ENCODE assay signal across 10 mouse cellular contexts in the genomic region with DNA sequence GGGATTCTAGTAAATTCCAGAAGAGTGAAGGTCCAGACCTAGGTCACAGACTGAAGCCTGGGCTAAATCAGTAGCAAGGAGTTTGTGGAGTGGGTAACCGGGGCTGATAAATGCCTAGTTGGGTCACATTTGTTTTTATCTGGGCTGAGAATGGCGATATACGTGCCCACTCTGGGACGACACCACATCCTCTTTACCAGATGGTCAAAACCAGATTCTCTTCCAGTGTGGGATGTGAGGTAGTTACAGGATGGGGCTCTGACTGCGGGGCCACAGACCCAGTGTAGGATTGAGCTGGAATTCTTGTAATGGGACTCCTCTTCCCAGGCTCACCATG. TPM values are rescaled to one million over a fixed set of nuclear protein-coding genes. Genes with fewer than 3 reads are reported as not detected.
A peak's percentile ranks its signal among the peaks of the same experiment; 100 is the strongest.
DNase-seq lines count a peak whose midpoint lies in the region; ATAC-seq and TF ChIP-seq lines count a peak whose summit lies in the region.
"Had no signal": no experiment of that assay in that cellular context is flagged by ENCODE, and none has a peak within 500 bp of the region (broad histone marks: within the 10 kb centered on the region; RNA-seq: fewer than 3 reads in every experiment).

No protein-coding gene starts in this region.

- no peak for DNase-seq in heart, postnatal 25 days (ENCODE audit: low spot score)
- no peak for DNase-seq in lung, postnatal 0 days (ENCODE audit: low spot score)
- no peak for DNase-seq in lung, adult 18-20 months
- no peak for DNase-seq in intestine, embryonic 14.5 days (ENCODE audit: low spot score)
- DNase-seq in stomach, postnatal 0 days (ENCODE audit: low spot score) = no peak
- DNase-seq in ovary, postnatal 10 days (ENCODE audit: low spot score) = no peak
- no peak for DNase-seq in embryo, embryonic 10.5 days (ENCODE audit: low spot score)

- H3K9me3 ChIP-seq in heart, embryonic 13.5 days = no peaks in the 10 kb centered on the region
- no peaks in the 10 kb centered on the region for H3K9me3 ChIP-seq in lung, postnatal 0 days (ENCODE audit: low read length)
- H3K9me3 ChIP-seq in intestine, embryonic 14.5 days (ENCODE audit: control insufficient read depth, low read length) = no peaks in the 10 kb centered on the region
- H3K9me3 ChIP-seq in stomach, postnatal 0 days (ENCODE audit: control insufficient read depth, low read length) = no peaks in the 10 kb centered on the region

- WGBS in heart, embryonic 13.5 days = 32% methylated on average over 5 of the region's 5 CpGs
- 53% methylated on average over 5 of the region's 5 CpGs for WGBS in lung, postnatal 0 days
- 41% methylated on average over 5 of the region's 5 CpGs for WGBS in intestine, embryonic 14.5 days
- 56% methylated on average over 5 of the region's 5 CpGs for WGBS in stomach, postnatal 0 days

- H3K4me2 ChIP-seq in heart, embryonic 13.5 days = peak overlapping the region; percentile 65
- H3K4me2 ChIP-seq in lung, postnatal 0 days (replicated peaks; ENCODE audit: low read depth, low read length) = peak overlapping the region; percentile 44
- peak overlapping the region; percentile 31 for H3K4me2 ChIP-seq in intestine, embryonic 14.5 days (ENCODE audit: low read length)
- peak overlapping the region; percentile 49 for H3K4me2 ChIP-seq in stomach, postnatal 0 days (replicated peaks; ENCODE audit: low read depth)

- peak overlapping the region; percentile 67 for H3K9ac ChIP-seq in heart, embryonic 13.5 days
- H3K9ac ChIP-seq in lung, postnatal 0 days (replicated peaks; ENCODE audit: low read depth) = no peak overlapping the region
- no peak overlapping the region for H3K9ac ChIP-seq in intestine, embryonic 14.5 days (ENCODE audit: low read length)
- H3K9ac ChIP-seq in stomach, postnatal 0 days (ENCODE audit: low read length) = peak overlapping the region; percentile 55

- intact Hi-C loops in heart, postnatal 25 days (cut with DNase I) = no loop called here

- peak overlapping the region; percentile 51 for H3K27ac ChIP-seq in heart, embryonic 13.5 days (replicated peaks)
- no peak overlapping the region for H3K27ac ChIP-seq in lung, postnatal 0 days (ENCODE audit: low read length)
- 0 out of 2 replicates have a peak overlapping the region, but pooled peaks have one; percentile 65 for H3K27ac ChIP-seq in intestine, embryonic 14.5 days (ENCODE audit: low read depth)
- H3K27ac ChIP-seq in stomach, postnatal 0 days (replicated peaks) = peak overlapping the region; percentile 90
- H3K27ac ChIP-seq: layer of hippocampus, adult 2 months had no signal

- H3K36me3 ChIP-seq in heart, embryonic 13.5 days = no peaks in the 10 kb centered on the region
- no peaks in the 10 kb centered on the region for H3K36me3 ChIP-seq in lung, postnatal 0 days (ENCODE audit: insufficient read depth, low read length)
- H3K36me3 ChIP-seq in intestine, embryonic 14.5 days (ENCODE audit: control insufficient read depth, insufficient read depth, low read length) = no peaks in the 10 kb centered on the region
- no peaks in the 10 kb centered on the region for H3K36me3 ChIP-seq in stomach, postnatal 0 days (ENCODE audit: control insufficient read depth, insufficient read depth, low read length)

- peaks cover 39% of the 10 kb centered on the region; the same call in 1 of the 2 replicates for H3K27me3 ChIP-seq in heart, embryonic 13.5 days (replicated peaks)
- no peaks in the 10 kb centered on the region for H3K27me3 ChIP-seq in lung, postnatal 0 days (replicated peaks; ENCODE audit: insufficient read depth, low read length)
- no peaks in the 10 kb centered on the region for H3K27me3 ChIP-seq in intestine, embryonic 14.5 days (replicated peaks; ENCODE audit: control insufficient read depth, insufficient read depth, low read length)
- no peaks in the 10 kb centered on the region for H3K27me3 ChIP-seq in stomach, postnatal 0 days (ENCODE audit: control insufficient read depth, insufficient read depth, low read length)

- no peak for TF ChIP-seq EP300 in lung, postnatal 0 days (IDR thresholded peaks at IDR 0.05)
- no peak for TF ChIP-seq EP300 in stomach, postnatal 0 days (optimal IDR thresholded peaks at IDR 0.05)

- peak overlapping the region; percentile 39 for H3K4me3 ChIP-seq in heart, embryonic 13.5 days
- no peak overlapping the region for H3K4me3 ChIP-seq in lung, postnatal 0 days (ENCODE audit: low read depth, low read length)
- no peak overlapping the region for H3K4me3 ChIP-seq in intestine, embryonic 14.5 days (ENCODE audit: low read depth, low read length)
- H3K4me3 ChIP-seq in stomach, postnatal 0 days (ENCODE audit: low read depth, low read length) = peak overlapping the region; percentile 19; the same call in 1 of the 2 replicates
- H3K4me3 ChIP-seq: layer of hippocampus, adult 2 months had no signal

- H3K4me1 ChIP-seq in heart, embryonic 13.5 days = peaks cover 32% of the 10 kb centered on the region
- H3K4me1 ChIP-seq in lung, postnatal 0 days (ENCODE audit: insufficient read depth, low read depth, low read length) = 0 out of 2 replicates have a peak, but pooled peaks cover 4% of the 10 kb centered on the region
- peaks cover 13% of the 10 kb centered on the region for H3K4me1 ChIP-seq in intestine, embryonic 14.5 days (replicated peaks; ENCODE audit: control insufficient read depth, insufficient read depth, low read length)
- 0 out of 2 replicates have a peak, but pooled peaks cover 2% of the 10 kb centered on the region for H3K4me1 ChIP-seq in stomach, postnatal 0 days (replicated peaks; ENCODE audit: control insufficient read depth, insufficient read depth)

- TF ChIP-seq CTCF in lung, postnatal 0 days (IDR thresholded peaks at IDR 0.05) = no peak
- TF ChIP-seq CTCF in stomach, postnatal 0 days (IDR thresholded peaks at IDR 0.05; ENCODE audit: low read depth) = no peak

- no peak for ATAC-seq in heart, embryonic 13.5 days (ENCODE audit: extremely low read depth, insufficient number of reproducible peaks, low FRiP score, low TSS enrichment)
- ATAC-seq in lung, postnatal 0 days = no peak
- ATAC-seq in intestine, embryonic 14.5 days (replicated peaks; ENCODE audit: low FRiP score, low TSS enrichment, low read depth) = no peak
- peak; percentile 11; the same call in 1 of the 2 replicates for ATAC-seq in stomach, postnatal 0 days (ENCODE audit: low FRiP score, low TSS enrichment)

RNA-seq across cellular contexts. Expression of a gene that starts 0.4 kb away (rescaled TPM):
- 0.76 and 1.0 TPM in 2 replicates for polyA plus RNA-seq in heart, embryonic 13.5 days (2015; fragmentation: Nextera tagmentation; extraction: Ambion mirVana)
- total RNA-seq in heart, postnatal 25 days (2021) = 100 to 1,000 TPM; 301 to 325 TPM
- polyA plus RNA-seq in lung, postnatal 0 days (2015; fragmentation: Nextera tagmentation; extraction: Ambion mirVana) = 0.14 and 0.19 TPM in 2 replicates
- polyA plus RNA-seq in intestine, embryonic 14.5 days (2014; fragmentation: Nextera tagmentation; extraction: Ambion mirVana) = 0.16 TPM in 1 of 2 replicates, not detected in the other
- 0.38 and 0.52 TPM in 2 replicates for polyA plus RNA-seq in stomach, postnatal 0 days (2015; fragmentation: Nextera tagmentation; extraction: Ambion mirVana)
- polyA plus RNA-seq: liver, embryonic 11.5 days had no signal

RNA-seq across cellular contexts. Expression of a gene that starts 10.5 kb away (rescaled TPM):
- polyA plus RNA-seq in heart, embryonic 13.5 days (2015; fragmentation: Nextera tagmentation; extraction: Ambion mirVana) = 39.1 and 42.6 TPM in 2 replicates
- total RNA-seq in heart, postnatal 25 days (2021) = 10 to 100 TPM; 10.3 to 10.9 TPM
- polyA plus RNA-seq in lung, postnatal 0 days (2015; fragmentation: Nextera tagmentation; extraction: Ambion mirVana) = 33.7 and 35.3 TPM in 2 replicates
- 208 and 275 TPM in 2 replicates for polyA plus RNA-seq in intestine, embryonic 14.5 days (2014; fragmentation: Nextera tagmentation; extraction: Ambion mirVana)
- 266 and 273 TPM in 2 replicates for polyA plus RNA-seq in stomach, postnatal 0 days (2015; fragmentation: Nextera tagmentation; extraction: Ambion mirVana)

RNA-seq across cellular contexts. Expression of a gene that starts 36.9 kb away (rescaled TPM):
- 310 and 313 TPM in 2 replicates for polyA plus RNA-seq in heart, embryonic 13.5 days (2015; fragmentation: Nextera tagmentation; extraction: Ambion mirVana)
- total RNA-seq in heart, postnatal 25 days (2021) = 100 to 1,000 TPM; 139 to 171 TPM
- 139 and 147 TPM in 2 replicates for polyA plus RNA-seq in lung, postnatal 0 days (2015; fragmentation: Nextera tagmentation; extraction: Ambion mirVana)
- 52.5 and 59.5 TPM in 2 replicates for polyA plus RNA-seq in intestine, embryonic 14.5 days (2014; fragmentation: Nextera tagmentation; extraction: Ambion mirVana)
- polyA plus RNA-seq in stomach, postnatal 0 days (2015; fragmentation: Nextera tagmentation; extraction: Ambion mirVana) = 124 and 130 TPM in 2 replicates

RNA-seq across cellular contexts. Expression of a gene that starts 57.6 kb away (rescaled TPM):
- 8.4 and 8.6 TPM in 2 replicates for polyA plus RNA-seq in heart, embryonic 13.5 days (2015; fragmentation: Nextera tagmentation; extraction: Ambion mirVana)
- 1 to 10 TPM; 7.5 to 8.1 TPM for total RNA-seq in heart, postnatal 25 days (2021)
- 9.2 and 10.0 TPM in 2 replicates for polyA plus RNA-seq in lung, postnatal 0 days (2015; fragmentation: Nextera tagmentation; extraction: Ambion mirVana)
- 8.6 and 11.0 TPM in 2 replicates for polyA plus RNA-seq in intestine, embryonic 14.5 days (2014; fragmentation: Nextera tagmentation; extraction: Ambion mirVana)
- 9.1 and 9.7 TPM in 2 replicates for polyA plus RNA-seq in stomach, postnatal 0 days (2015; fragmentation: Nextera tagmentation; extraction: Ambion mirVana)

RNA-seq across cellular contexts. Expression of a gene that starts 58.3 kb away (rescaled TPM):
- 0.31 and 0.51 TPM in 2 replicates for polyA plus RNA-seq in heart, embryonic 13.5 days (2015; fragmentation: Nextera tagmentation; extraction: Ambion mirVana)
- total RNA-seq in heart, postnatal 25 days (2021) = 1 to 10 TPM; 4.6 to 5.1 TPM
- 2.2 and 2.3 TPM in 2 replicates for polyA plus RNA-seq in lung, postnatal 0 days (2015; fragmentation: Nextera tagmentation; extraction: Ambion mirVana)
- 0.94 and 1.7 TPM in 2 replicates for polyA plus RNA-seq in intestine, embryonic 14.5 days (2014; fragmentation: Nextera tagmentation; extraction: Ambion mirVana)
- polyA plus RNA-seq in stomach, postnatal 0 days (2015; fragmentation: Nextera tagmentation; extraction: Ambion mirVana) = 0.91 and 0.99 TPM in 2 replicates

Comparison
In these comparisons a context has a peak if more than half of its experiments do, and no peak if none do; other contexts are left out.
1. H3K4me3 ChIP-seq: peak in heart, embryonic 13.5 days (single experiment) and stomach, postnatal 0 days (single experiment); none in lung, postnatal 0 days (single experiment) and intestine, embryonic 14.5 days (single experiment).
2. H3K9ac ChIP-seq: peak in heart, embryonic 13.5 days (single experiment) and stomach, postnatal 0 days (single experiment); none in lung, postnatal 0 days (single experiment) and intestine, embryonic 14.5 days (single experiment).
3. Peak in every context shown above with its lines, with median percentiles within 50 percentile points of each other: H3K4me2 ChIP-seq.